Mouse (Mus musculus): ENCODE data around the gene Wfdc3. TPM values are rescaled to one million over a fixed set of nuclear protein-coding genes. Genes with fewer than 3 reads are reported as not detected.
A peak's percentile ranks its signal among the peaks of the same experiment; 100 is the strongest.
"Not testable (repeated sequence)": the region's sequence is repeated elsewhere in the genome, so short reads cannot be mapped to it uniquely, and the experiment has no call there.

Gene Wfdc3
- total RNA-seq, 2 experiments from 2014 or later: 1.3 to 1.5 TPM

DNA sequence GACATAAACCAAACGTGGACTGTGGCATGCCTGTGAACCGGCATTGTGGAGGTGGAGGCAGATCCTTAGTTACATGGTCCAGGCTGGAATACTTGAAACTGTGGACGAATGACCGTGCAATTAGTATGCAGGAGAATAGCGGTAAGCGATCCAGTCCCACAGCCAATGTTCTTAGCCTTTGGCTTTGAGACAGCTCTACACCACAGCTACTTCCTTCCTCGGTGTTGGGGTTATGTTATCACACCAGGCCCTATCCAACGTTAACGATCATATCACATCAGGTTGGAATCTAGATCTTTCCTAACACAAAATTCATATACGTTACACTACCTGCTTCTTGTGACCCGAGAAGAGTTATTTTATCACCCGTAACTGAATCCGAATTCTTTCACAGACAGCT lies 744 bp downstream of the Wfdc3 start:
- DNase-seq (ENCODE audit: low spot score in 2 of 2): no peak

DNA sequence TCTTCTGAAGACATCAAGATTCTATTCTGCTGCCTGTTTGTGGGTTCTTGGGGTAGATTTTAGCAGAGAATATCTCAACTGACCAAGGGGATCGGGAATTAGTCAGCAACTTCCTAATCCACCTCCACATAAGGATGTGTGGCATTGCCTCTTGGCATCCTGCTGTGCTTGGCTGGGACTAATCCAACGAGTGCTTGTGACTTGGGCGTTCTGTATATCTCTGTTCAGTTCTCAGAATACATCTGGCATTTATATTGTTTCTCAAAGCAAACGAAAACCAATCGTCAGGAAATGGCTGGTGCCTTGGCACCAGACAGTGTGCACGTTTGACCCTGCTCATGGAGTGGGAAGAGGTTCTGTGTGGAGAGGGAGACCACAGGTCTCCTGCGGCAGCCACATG lies 5.9 kb downstream of the Wfdc3 start:
- DNase-seq (ENCODE audit: low spot score in 2 of 2): no peak

DNA sequence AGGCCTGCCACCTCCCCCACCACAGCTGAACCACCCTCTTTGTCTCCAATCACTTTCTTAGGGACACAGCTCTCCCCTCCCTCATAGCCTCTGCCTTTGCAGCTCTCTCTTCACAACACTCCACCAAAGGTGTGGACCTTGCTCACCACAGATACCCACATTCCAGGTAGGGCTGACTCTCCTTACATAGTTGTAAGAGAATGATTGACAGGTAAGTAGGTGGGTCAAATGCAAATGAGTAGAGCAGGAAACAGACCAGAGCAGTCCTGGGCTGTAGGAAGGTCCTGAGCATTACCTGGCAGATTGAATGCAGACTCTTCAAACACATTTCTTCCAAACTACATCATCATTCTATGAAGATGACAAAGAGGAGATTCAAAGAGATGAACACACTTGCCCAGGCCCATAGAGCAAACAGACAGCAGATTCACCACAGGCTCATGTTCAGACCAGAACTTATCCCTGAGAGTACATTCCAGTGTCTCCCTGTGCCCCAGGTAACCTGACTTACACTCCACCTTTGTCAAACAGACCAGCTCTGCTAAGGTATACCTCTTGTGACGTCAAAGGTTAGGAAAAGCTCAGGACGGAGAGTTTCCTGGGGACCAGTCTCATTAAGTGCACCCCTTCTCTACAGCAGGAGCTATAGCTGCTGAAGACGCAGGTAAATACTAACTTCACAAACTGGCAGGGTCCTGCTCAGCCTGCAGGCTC lies 8.2 kb downstream of the Wfdc3 start:
- no peak for DNase-seq (ENCODE audit: low spot score in 2 of 2)

DNA sequence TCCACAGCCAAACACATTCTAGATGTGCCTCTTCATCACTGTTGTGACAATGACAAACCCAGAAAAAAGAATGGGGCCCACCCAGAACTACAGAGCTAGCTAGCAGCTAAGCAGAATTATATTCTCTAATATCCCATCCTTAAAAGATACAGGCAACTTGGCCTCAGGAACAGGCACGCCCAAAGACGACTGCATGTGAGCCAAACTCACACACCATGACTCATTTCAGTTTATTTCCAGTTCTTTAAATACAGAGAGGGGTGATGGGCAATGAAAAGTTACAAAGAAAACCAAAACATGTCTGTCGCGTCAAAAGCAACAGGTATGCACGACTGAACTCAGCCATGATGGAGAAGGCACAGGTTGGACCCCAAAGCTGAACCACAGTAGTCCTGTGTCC lies 10.3 kb downstream of the Wfdc3 start:
- no peak for DNase-seq (ENCODE audit: low spot score in 2 of 2)

DNA sequence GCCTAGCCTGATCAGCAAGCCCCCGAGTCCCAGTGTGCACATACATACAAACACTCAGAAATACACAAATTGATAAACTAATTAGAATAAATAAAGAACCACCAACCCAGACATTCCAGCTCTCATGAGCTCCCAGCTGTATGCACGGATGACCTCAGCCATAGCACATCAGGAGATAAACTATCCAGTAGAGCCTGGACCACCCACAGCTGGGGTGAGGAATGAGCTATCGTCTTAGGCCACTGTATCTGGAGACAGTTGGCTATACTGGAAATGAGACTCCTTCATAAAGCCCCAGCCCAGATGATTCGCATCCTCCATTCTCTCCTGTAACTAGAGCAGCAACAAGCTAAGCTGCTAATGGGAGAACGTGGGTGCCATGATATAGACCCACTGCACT lies 10.9 kb downstream of the Wfdc3 start:
- no peak for DNase-seq (ENCODE audit: low spot score in 2 of 2)

DNA sequence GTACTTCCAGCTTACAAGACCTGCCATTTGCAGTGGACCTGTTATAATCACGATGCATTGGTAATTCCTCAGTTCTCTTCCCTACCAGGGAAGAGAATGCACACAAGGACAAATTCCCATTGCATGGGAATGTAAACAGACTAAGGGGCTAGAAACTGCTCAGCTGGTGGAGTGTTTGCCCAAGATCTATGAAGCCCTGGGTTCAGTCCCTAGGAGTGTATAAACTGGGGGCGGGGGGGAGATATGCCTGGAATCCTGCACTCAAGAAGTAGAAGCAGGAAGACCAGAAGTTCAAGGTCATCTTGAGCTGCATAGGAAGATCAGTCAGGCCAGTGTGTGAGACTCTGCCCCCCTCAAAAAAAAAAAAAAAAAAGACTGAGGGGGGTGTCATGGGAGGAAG lies 12.5 kb downstream of the Wfdc3 start:
- DNase-seq (ENCODE audit: low spot score in 2 of 2): no peak

DNA sequence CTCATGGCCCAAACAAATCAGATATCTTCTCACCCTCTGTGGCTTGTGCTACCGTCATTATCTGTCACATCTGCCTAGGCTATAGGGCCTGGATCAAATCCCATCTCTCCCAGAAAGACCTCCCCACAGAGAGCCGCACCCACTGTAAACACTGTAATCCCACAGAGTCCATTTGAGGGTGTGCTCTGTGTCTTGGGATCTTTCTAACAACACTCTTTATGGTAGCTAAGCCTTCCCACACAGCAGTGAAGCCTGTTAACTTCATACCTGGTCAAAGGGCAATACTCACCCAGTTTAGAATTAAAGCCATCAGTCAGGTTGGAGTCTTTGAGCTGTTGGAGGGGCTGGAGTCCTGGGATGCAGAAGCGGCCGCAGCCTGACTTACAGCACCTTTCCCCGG lies 14.0 kb downstream of the Wfdc3 start:
- no peak for DNase-seq (ENCODE audit: low spot score in 2 of 2)

DNA sequence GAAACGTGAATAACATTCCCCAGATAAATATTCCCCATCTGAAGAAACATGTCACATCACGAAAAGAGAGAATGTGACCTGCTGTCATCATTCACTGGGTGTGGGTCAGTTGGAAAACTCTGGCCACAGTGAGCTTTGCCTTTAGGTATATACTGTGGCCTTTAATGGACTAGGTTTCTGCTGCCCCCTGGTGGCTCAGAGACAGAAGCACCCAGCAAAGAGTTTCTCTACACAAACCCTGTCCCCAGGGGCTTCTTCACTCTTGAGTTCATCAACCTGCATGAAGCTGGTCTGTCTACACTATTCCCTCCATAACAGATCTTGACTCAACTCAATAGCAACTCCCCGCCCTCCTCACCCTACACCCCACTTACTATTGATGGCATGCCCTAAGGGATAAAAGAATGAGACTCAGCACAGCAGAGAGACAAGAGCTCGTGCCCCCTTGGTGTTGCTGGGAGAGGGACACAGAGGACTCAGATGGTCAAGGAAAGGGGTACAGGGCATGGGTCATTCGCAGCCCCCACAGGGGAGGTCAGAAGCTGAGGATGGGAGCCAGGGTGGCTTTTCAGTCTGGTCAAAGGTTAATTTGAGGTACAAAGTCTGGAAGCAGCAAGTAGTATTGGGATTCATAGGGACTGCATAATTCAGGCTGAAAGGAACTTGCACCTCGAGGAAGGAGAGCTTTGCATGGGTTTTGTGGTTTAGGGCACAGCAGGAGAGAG lies 19.7 kb downstream of the Wfdc3 start:
- peak; percentile 65 to 68 for DNase-seq (ENCODE audit: low spot score in 2 of 2)

DNA sequence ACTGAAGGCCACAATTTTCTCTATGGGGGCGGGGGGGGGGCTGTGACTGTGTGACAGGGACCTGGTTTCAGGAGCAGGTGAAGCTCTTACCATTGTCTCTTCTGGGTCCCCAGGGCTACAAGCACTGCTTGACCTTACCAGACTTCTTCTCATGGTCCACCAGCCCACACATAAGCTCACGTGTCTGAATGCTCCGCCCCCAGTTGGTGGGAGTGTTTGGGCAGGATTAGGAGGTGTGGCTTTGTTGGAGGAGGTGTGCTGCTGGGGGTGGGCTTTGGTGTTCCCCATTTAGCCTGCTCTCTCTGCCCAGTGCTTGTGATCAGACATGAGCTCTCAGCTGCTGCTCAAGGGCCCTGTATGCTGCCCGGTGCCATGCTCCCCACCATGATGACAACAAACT lies 22.5 kb downstream of the Wfdc3 start:
- no peak for DNase-seq (ENCODE audit: low spot score in 2 of 2)

DNA sequence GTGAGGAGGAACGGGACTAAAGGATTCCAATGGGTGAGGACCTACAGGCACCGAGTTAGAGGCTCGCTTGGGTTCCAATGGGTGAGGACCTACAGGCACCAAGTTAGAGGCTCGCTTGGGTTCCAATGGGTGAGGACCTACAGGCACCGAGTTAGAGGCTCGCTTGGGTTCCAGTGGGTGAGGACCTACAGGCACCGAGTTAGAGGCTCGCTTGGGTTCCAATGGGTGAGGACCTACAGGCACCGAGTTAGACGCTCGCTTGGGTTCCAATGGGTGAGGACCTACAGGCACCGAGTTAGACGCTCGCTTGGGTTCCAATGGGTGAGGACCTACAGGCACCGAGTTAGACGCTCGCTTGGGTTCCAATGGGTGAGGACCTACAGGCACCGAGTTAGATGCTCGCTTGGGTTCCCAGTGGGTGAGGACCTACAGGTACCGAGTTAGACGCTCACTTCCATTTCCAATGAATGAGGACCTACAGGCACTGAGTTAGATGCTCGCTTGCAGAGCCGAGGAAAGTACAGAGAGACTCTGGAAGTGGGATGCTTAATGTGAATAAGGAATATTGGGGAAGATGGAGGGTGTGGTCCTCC lies 29.4 kb downstream of the Wfdc3 start:
- DNase-seq (ENCODE audit: low spot score in 2 of 2): not testable (repeated sequence)

DNA sequence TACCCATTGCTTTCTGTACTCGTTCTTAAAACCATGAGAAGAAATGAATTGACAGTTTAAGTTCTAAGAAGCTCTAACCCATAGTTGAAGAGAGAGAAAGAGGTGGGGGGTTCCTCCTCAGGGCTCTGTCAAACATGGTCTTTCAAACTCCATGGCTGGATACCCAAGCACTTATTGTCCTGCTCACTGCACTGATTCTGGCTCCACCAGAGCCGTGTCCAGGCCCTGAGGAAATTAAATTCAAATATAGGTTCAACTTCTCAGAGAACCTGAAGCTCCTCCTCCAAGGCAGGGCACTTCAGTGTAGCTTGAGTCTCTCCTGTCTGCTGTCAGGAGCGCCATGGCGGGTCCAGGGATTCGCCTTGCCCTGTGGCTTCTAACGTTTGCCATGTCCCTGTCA lies 30.7 kb downstream of the Wfdc3 start, which contains the start of gene Spint5:
TSS of gene Spint5 (plus strand) at position 301 of the 400 bp plus-strand sequence.
- no peak for DNase-seq (ENCODE audit: low spot score in 2 of 2)

DNA sequence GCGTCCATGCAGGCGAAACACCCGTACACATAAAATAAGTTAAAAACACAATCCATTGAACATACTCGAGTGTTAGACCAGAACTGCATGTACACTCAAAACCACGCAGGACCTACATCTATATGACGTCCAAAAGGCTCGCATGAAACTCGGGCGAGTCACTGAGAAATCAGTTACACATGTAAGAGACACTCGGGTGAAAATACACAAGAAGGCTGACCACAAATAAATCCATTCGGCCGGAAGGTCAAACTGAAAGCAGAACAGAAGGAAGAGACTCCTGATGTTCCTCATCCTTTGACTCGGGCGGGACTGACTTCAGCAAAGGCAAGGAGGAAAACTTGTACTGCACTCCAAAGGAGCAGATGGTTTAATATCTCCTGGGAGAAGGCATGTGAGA lies 39.7 kb downstream of the Wfdc3 start:
- no peak for DNase-seq (ENCODE audit: low spot score in 2 of 2)

DNA sequence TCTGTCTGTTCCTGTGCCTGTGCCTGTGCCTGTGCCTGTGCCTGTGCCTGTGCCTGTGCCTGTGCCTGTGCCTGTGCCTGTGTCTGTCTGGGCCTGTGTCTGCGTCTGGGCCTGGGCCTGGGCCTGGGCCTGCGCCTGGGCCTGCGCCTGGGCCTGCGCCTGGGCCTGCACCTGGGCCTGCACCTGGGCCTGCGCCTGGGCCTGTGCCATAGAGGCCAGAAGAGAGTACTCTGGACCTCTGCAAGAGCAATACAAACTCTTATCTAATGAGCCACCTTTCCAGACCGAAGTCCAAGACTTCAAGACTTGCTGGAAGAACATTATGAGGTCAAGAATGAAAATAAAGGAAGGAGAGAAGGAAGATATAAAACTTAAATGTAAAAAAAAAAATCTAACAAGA lies 40.4 kb downstream of the Wfdc3 start:
- no peak for DNase-seq (ENCODE audit: low spot score in 2 of 2)

DNA sequence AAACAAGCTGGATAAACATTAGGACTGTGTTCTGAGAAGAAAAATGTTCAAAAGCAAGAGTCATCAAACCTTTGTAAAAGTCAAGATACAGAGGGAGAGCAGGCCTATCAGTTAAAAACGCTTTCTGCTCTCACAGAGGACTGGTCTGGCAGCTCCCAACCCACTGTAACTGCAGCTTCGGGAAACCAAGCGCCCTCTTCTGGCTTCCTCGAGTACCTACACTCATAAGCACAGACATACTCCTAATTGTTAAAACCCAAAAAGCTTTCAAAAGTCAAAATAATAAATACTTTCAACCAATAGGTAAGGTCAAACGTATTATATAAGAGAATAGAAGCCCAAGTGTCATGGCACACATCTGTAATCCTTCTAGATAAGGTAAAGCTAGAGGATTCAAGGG lies 41.5 kb downstream of the Wfdc3 start:
- no peak for DNase-seq (ENCODE audit: low spot score in 2 of 2)

DNA sequence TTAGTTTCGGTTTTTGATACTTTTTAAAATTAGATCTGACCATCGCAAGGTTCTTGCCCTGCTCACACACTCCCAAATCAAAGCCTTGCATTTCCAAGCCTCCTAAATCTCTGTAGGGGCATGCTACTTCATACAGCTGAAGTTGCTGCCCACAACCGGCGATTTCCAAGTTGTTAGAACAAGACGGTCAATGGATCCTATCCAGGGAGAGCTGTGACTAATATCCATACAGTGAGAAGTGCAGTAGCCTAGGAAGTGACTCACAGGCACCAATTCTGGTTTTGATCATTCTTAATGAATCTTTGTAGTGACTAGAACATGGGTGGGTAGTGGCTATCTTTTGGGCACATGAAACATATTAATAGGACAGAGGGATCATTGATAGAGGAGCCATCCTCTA lies 44.0 kb downstream of the Wfdc3 start:
- no peak for DNase-seq (ENCODE audit: low spot score in 2 of 2)

DNA sequence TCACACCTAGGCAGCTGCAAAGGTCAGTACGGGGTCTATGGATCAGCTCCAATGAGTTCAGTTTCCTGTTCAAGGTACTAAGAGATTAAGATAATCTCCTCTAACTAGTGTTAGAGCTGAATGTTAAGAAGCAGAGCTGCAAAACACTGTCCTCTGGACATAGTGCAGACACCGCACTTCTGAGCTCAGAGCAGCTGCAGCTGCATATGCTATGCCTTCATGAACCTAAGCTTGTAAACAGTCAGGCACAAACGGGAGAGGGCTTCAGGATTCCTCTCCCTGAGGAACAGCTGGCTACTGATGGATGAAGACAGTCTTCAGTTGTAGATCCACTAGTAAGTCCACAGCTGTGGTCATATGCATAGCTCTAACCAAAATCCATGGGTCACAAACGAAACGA lies 44.8 kb downstream of the Wfdc3 start:
- DNase-seq (ENCODE audit: low spot score in 2 of 2): no peak

DNA sequence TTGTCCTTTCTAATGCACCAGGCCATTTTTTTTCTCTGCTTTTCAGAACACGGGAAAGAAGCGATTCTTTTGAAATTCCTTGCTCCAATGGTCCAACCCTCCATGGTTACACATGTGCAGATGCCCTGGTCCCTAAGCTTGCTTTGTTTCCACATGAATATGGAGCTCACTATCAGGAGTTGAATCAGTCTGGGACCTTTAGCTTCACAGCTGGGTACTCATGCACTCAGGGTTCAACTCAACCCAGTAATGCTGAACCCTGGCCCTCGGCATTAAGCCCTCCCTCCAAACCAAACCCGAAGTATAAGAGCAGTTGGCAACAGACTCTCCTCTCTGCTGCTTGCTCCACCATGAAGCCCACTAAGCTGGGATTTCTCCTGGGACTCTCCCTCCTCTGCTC lies 47.5 kb downstream of the Wfdc3 start, which contains the start of gene Spint4:
TSS of gene Spint4 (plus strand) at position 301 of the 400 bp plus-strand sequence.
- DNase-seq (ENCODE audit: low spot score in 2 of 2): no peak

DNA sequence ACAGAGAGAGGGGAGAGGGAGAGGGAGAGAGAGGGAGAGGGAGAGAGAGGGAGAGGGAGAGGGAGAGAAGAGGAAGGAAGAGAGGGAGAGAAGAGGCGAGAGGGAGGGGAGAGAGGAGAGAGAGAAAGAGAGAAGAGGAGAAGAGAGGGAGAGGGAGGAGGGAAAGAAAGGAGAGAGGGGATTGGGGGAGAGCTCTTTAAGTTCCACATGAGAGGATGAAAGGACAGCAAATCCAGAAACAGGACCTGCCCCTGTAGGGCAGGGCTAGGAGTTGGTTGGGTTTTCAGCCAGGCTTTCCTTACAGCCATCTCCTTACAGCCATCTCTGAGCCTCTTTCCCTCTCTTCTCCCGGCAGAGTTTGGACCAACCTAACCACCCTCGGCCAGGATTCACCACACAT lies 60.9 kb downstream of the Wfdc3 start, which contains the start of gene Wfdc13:
TSS of gene Wfdc13 (plus strand) at position 301 of the 400 bp plus-strand sequence.
- no peak for DNase-seq (ENCODE audit: low spot score in 2 of 2)

Measured in left cerebral cortex, adult 18-20 months (tissue).